Mouse (Mus musculus) embryonic facial prominence, embryonic 15.5 days (tissue): Measurements from ENCODE around the gene Ocln. TPM values are rescaled to one million over a fixed set of nuclear protein-coding genes. Genes with fewer than 3 reads are reported as not detected.
A peak's percentile ranks its signal among the peaks of the same experiment; 100 is the strongest.

Source experiments
- ATAC-seq: fragments of 200-750 bp; cut with Nextera tagmentation; 2 replicates; pipeline ENCODE4 v1.8.0; 2017; ENCODE audit warnings: low read depth, moderate TSS enrichment; ENCODE audit not compliant: insufficient number of reproducible peaks, low FRiP score, low TSS enrichment
- H3K27ac ChIP-seq: fragments of 300-500 bp; sonication (generic); replicated peaks from 2 replicates; pipeline ENCODE4 v1.5.1; 2015; ENCODE audit warnings: mild to moderate bottlenecking, inconsistent platforms
- H3K27me3 ChIP-seq: fragments of 300-500 bp; sonication (generic); 2 replicates; pipeline ENCODE4 v1.6.1; 2015; ENCODE audit warnings: inconsistent platforms
- H3K36me3 ChIP-seq: fragments of 300-500 bp; sonication (generic); 2 replicates; pipeline ENCODE4 v1.6.1; 2015; ENCODE audit warnings: mild to moderate bottlenecking, inconsistent platforms
- H3K4me1 ChIP-seq: fragments of 300-500 bp; sonication (generic); 2 replicates; pipeline ENCODE4 v1.6.1; 2015; ENCODE audit warnings: inconsistent platforms
- H3K4me2 ChIP-seq: fragments of 300-500 bp; sonication (generic); replicated peaks from 2 replicates; pipeline ENCODE4 v1.6.1; 2015; ENCODE audit warnings: mild to moderate bottlenecking, inconsistent platforms
- H3K4me3 ChIP-seq: fragments of 300-500 bp; sonication (generic); replicated peaks from 2 replicates; pipeline ENCODE4 v1.5.1; 2015; ENCODE audit warnings: mild to moderate bottlenecking, inconsistent platforms
- H3K9ac ChIP-seq: fragments of 300-500 bp; sonication (generic); 2 replicates; pipeline ENCODE4 v1.6.1; 2015; ENCODE audit warnings: inconsistent platforms
- H3K9me3 ChIP-seq: fragments of 300-500 bp; sonication (generic); replicated peaks from 2 replicates; pipeline ENCODE4 v1.6.1; 2016; ENCODE audit warnings: inconsistent platforms
- WGBS: fragments of 180-500 bp; shearing (Covaris S2); methylation state at CpG from one replicate; pipeline ENCODE4 v1.1.7; 2015; 5-methylcytosine and 5-hydroxymethylcytosine counted together
- polyA plus RNA-seq: library from polyadenylated mRNA; unstranded; fragments of >200 nt; fragmentation: Nextera tagmentation; extraction: Ambion mirVana; gene quantifications from 2 replicates; pipeline ENCODE4 v1.2.1, GENCODE M21; 2015

The Ocln gene
- polyA plus RNA-seq, 1 experiment from 2014 or later: 15.1 TPM

DNA sequence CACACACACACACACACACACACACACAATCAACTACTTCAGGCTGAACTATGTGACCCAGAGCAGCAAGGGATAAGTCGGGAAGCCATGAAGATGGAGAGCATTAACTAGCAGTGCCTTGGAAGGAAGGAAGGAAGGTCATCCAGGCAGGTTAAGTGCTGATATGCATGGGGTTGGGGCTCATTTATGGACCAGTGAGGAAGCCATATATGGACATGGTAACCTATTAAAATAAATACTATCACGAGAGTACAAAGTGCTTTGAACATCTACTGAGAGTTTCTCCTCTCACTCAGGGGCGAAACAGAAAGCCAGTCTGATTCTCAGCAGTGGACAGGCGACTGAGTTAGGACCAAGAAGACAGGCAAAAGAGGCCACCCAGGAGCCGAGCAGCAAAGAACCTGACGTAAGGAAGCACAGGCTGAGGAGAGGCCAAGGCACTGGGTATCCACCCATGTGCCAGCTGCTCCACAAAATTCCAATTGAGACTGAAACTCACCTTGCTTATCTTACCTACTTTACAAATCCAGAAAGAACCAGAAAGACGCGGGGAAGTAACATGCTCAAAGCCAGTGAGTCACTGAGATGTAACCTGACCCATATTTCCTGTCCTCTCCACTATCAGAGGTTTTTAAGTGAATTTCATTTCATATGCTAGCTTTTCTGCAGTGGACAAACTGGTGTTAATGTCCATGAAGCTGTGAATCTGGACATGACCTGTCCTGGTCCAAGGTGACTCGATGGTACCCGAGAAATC, 9.3 kb downstream of the Ocln start:
- no peak for ATAC-seq
- 70% methylated on average over 10 of the region's 10 CpGs for WGBS

DNA sequence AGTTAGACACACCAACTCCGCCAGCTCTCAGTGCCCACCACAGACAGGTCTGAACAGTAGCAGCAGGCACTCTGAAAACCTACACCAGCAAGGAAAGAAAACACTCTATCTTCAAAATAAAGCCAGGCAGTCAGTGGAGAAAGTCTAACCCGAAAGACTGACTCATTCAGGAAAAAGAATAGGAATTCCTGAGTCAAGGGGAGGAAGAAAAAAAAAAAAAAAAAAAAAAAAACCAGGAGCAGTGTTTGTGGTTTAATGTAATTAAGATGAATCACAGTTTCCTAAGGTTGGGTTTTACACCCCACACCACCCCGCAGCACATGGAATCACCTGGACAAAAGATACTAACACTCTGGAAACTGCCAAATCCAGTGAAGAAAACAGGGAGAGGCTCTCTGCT, 16.4 kb downstream of the Ocln start:
- Histone ChIP-seq H3K9ac (no peak overlapping the region), H3K4me3 (no peak overlapping the region), H3K4me1 (no peaks in the 10 kb centered on the region), H3K36me3 (no peaks in the 10 kb centered on the region), H3K9me3 (no peaks in the 10 kb centered on the region), H3K27ac (no peak overlapping the region), H3K27me3 (no peaks in the 10 kb centered on the region), H3K4me2 (no peak overlapping the region)
- ATAC-seq: no peak
- 61% methylated on average over 3 of the region's 3 CpGs for WGBS

More for the DNA sequence above, 9.3 kb downstream of the Ocln start:
- Histone ChIP-seq H3K4me3 (no peak overlapping the region), H3K27me3 (no peaks in the 10 kb centered on the region), H3K4me1 (no peaks in the 10 kb centered on the region), H3K4me2 (no peak overlapping the region), H3K9ac (no peak overlapping the region), H3K36me3 (no peaks in the 10 kb centered on the region), H3K27ac (no peak overlapping the region), H3K9me3 (no peaks in the 10 kb centered on the region)

DNA sequence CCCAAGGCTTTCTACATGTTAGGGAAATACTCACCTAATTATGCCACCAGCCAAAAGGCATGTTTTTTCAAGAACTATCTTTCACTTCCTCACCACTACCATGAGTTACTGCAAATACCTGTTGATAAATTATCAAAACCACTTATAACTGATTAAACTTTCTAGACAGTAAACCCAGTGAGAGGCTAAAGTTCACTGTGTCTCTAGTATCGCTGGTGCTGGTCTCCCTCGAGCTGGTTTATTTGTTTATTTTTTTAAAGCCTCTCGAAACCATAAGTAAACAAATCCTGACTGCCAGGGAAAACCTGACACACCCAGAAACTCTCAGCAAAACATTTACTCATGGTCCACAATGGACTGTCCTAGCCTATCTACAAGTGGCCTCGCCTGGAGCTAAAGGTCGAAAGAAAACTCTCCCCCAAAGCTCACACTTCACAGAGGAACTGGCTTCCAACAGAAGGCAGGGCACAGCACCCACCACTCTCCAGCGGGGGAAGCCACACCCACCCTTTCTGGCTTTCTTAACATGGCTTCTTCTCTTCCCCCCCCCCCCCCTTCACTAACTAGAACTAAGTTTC, 19.6 kb downstream of the Ocln start:
- no peaks in the 10 kb centered on the region for H3K36me3 ChIP-seq
- H3K27ac ChIP-seq: no peak overlapping the region

DNA sequence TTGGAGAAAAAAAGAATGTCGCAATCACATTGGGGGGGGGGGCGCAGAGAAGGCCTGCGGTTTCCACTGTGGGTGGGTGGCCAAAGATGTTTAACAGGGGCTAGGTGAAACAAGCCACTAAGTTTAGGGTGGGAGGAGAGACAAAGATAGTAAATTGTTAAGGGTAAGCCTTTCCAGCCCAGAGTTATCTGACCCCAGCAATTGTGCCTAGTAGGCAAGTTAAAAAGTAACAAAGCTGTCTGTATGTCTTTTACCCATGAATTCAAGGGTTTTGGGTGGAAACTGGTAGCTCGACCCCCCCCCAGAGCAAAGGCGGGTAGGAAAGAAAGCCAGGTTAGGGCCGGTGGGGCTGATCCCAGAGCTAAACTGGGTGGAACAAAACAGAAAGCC, 25.9 kb downstream of the Ocln start:
- H3K9me3 ChIP-seq: no peaks in the 10 kb centered on the region
- H3K4me2 ChIP-seq: no peak overlapping the region
- H3K4me1 ChIP-seq: no peaks in the 10 kb centered on the region
- 67% methylated on average over 6 of the region's 6 CpGs for WGBS
- H3K4me3 ChIP-seq: no peak overlapping the region
- H3K9ac ChIP-seq: no peak overlapping the region
- no peak for ATAC-seq
- H3K27me3 ChIP-seq: no peaks in the 10 kb centered on the region
- no peak overlapping the region for H3K27ac ChIP-seq
- no peaks in the 10 kb centered on the region for H3K36me3 ChIP-seq

More for the DNA sequence above, 19.6 kb downstream of the Ocln start:
- Histone ChIP-seq H3K9me3 (no peaks in the 10 kb centered on the region), H3K27me3 (no peaks in the 10 kb centered on the region), H3K4me3 (no peak overlapping the region), H3K9ac (no peak overlapping the region), H3K4me1 (no peaks in the 10 kb centered on the region), H3K4me2 (no peak overlapping the region)
- ATAC-seq: no peak
- 55% methylated on average over 6 of the region's 6 CpGs for WGBS

DNA sequence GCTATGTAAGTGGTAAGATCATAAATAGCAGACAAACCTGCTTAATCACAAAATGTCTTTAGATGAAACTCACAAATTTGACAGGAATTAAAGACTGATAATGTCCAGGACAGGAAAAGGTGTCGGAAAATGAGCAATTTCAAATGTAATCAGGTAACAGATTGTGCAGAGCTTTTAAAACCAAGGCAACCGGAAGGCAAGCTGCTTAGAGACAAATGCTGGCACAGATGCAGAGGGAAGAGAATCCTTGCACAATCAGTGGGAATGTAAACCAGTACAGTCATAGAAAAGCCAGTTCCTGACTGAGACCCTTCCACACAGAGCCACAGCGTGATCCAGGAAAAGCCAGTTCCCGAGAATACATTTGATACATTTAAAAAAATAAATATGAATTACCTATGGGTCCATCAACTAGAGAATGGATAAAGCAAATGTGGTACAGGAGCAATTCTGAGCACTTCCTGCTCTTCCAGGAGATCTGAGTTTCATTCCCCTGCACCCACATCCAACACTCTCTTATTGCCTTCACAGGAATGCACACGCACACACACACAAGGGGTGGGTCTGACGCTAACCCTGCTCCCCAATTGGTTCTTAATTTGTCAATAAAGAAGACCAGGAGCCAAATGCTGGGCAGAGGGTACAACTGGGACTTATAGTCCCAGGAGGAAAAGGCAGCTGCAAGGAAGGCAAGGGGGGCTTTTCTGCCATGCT, 26.4 kb downstream of the Ocln start:
- ATAC-seq: no peak
- H3K4me3 ChIP-seq: no peak overlapping the region
- no peak overlapping the region for H3K27ac ChIP-seq
- no peak overlapping the region for H3K4me2 ChIP-seq
- no peaks in the 10 kb centered on the region for H3K4me1 ChIP-seq
- H3K9me3 ChIP-seq: no peaks in the 10 kb centered on the region
- H3K9ac ChIP-seq: no peak overlapping the region
- H3K27me3 ChIP-seq: no peaks in the 10 kb centered on the region
- 62% methylated on average over 6 of the region's 6 CpGs for WGBS
- H3K36me3 ChIP-seq: no peaks in the 10 kb centered on the region

DNA sequence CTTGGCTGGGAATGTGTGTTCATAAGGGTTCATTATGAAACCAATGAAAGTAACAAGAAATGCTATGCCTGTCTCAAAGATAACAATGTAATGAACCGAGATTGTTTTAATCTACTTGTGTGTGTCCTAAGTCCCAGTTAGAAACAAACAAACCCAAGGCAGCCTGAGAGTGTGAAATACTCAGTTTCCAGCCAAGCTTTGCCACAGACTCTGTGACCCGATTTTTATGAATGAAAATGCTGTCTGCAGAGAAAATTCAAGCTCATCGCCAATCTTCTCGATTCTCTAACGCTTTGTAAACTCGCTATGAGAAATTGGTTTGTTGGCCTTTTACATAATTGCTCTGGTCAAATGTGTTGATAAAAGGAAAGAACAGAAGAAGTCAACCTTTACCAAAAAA, 27.6 kb downstream of the Ocln start:
- H3K4me2 ChIP-seq: no peak overlapping the region
- no peaks in the 10 kb centered on the region for H3K36me3 ChIP-seq
- no peaks in the 10 kb centered on the region for H3K27me3 ChIP-seq
- no peaks in the 10 kb centered on the region for H3K4me1 ChIP-seq
- H3K9me3 ChIP-seq: no peaks in the 10 kb centered on the region
- H3K9ac ChIP-seq: no peak overlapping the region
- no peak for ATAC-seq
- no peak overlapping the region for H3K4me3 ChIP-seq
- 87% methylated on average over 6 of the region's 6 CpGs for WGBS
- H3K27ac ChIP-seq: no peak overlapping the region

DNA sequence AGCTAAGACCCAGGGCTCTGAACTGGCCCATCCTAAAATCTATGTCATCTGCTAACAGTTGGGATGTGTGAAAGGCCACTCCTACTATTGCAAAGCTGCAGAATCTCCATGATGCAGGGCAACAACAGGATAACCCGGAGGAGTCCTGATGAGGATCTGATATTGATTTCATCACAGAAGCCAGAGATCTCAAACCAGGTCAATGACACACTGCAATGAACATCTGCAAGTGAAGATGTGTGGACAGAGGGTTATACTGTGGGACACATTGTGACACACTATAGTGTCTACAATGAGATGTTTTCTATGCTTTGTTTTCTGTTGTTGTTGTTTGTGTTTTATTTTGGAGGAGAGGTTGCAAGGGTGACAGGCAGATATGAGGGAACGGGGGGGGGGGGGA, 28.8 kb downstream of the Ocln start:
- whole genome bisulfite sequencing: 89% methylated on average over 2 of the region's 2 CpGs
- no peak overlapping the region for H3K27ac ChIP-seq
- no peak overlapping the region for H3K4me3 ChIP-seq
- H3K9ac ChIP-seq: no peak overlapping the region
- no peak overlapping the region for H3K4me2 ChIP-seq
- no peaks in the 10 kb centered on the region for H3K27me3 ChIP-seq
- no peaks in the 10 kb centered on the region for H3K36me3 ChIP-seq
- H3K4me1 ChIP-seq: no peaks in the 10 kb centered on the region
- no peaks in the 10 kb centered on the region for H3K9me3 ChIP-seq
- ATAC-seq: no peak

DNA sequence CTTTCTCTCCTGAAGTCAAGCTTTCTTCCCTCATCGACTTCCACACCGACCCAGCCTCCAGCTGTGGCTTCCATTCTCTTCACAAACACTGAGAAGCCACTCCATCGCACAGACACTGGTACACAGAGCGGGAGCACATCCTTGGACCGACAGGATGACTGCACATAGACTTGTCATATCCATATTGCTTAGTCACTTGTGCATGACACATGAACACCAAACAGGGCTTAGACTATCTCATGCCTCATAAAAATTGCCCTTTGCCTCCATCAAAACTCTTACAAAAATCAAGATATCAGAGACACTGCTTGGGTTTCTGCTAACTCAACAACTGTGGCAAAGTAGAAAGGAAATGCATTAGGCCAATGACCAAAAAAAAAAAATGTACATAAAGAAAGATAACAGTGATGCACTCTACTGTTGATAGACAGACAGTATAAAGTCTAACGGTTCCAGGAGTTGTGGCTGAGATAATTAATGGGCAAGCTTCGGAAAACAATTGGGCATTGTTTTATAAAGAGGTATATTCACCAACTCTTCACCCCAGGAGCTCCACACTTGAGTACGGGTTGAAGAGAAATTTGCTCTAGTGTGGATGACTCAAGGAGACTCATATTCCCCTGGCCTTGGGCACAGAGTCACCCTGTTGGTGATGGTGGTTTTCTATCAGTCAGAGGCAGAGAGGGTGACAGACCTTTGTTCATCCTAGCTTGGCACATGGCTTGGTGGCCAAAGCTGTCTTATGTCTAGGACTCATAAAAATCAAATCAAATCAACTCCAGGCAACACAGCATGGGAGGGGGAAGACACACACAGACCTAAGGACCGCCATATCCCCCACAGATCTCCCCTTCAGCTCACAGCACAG, 30.6 kb downstream of the Ocln start:
- Histone ChIP-seq H3K9me3 (no peaks in the 10 kb centered on the region), H3K9ac (no peak overlapping the region), H3K4me2 (no peak overlapping the region), H3K27me3 (no peaks in the 10 kb centered on the region), H3K27ac (no peak overlapping the region), H3K4me1 (peaks cover under 1% of the 10 kb centered on the region), H3K4me3 (no peak overlapping the region), H3K36me3 (no peaks in the 10 kb centered on the region)
- no peak for ATAC-seq
- WGBS: 82% methylated on average over 9 of the region's 9 CpGs

DNA sequence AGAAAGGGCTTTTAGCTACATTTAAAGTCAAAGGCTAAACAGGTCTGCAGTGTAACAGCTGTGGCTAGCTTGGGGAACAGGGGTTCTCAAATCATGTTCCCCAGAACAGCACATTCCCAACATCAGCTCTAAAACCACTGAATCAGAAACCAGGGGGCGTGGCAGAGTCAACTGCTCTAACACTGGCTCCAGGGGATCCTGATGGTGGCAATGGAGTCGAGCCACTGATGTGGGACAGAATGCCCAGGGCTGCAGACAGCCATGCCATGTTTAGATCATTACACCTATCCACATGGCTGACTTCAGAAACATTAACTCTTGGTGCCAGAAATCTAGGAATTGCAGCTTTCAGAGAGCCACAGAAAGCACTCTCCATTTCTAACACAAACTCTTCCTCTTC, 33.4 kb downstream of the Ocln start:
- peaks cover 9% of the 10 kb centered on the region for H3K4me1 ChIP-seq
- 54% methylated on average over 2 of the region's 2 CpGs for WGBS
- H3K27ac ChIP-seq: peak overlapping the region; percentile 72
- H3K9me3 ChIP-seq: no peaks in the 10 kb centered on the region
- no peak overlapping the region for H3K4me3 ChIP-seq
- H3K36me3 ChIP-seq: no peaks in the 10 kb centered on the region
- no peak for ATAC-seq
- H3K27me3 ChIP-seq: no peaks in the 10 kb centered on the region
- no peak overlapping the region for H3K4me2 ChIP-seq
- H3K9ac ChIP-seq: no peak overlapping the region

DNA sequence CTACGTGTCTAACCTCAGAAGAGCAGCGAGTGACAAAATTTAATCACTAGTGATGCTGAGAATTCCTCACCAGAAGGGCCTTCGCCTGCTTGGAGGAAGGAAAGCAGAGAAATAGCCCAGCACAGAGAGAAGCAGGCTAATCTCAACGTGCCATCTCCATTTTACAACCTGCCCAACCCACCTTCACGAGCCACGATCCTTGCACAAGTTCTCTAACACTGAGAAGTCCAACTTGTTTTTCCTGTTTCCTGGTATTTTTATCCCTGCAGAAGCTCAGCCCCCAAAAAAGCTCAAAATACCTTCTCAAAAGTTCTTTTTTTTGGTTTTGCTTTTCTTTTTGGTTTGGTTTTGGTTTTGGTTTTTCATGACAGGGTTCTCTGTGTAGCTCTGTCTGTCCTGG, 34.3 kb downstream of the Ocln start:
- no peak overlapping the region for H3K4me2 ChIP-seq
- peaks cover 9% of the 10 kb centered on the region for H3K4me1 ChIP-seq
- H3K27ac ChIP-seq: peak overlapping the region; percentile 72
- H3K9me3 ChIP-seq: no peaks in the 10 kb centered on the region
- H3K27me3 ChIP-seq: no peaks in the 10 kb centered on the region
- H3K4me3 ChIP-seq: no peak overlapping the region
- 65% methylated on average over 6 of the region's 6 CpGs for WGBS
- no peak overlapping the region for H3K9ac ChIP-seq
- H3K36me3 ChIP-seq: no peaks in the 10 kb centered on the region
- no peak for ATAC-seq

DNA sequence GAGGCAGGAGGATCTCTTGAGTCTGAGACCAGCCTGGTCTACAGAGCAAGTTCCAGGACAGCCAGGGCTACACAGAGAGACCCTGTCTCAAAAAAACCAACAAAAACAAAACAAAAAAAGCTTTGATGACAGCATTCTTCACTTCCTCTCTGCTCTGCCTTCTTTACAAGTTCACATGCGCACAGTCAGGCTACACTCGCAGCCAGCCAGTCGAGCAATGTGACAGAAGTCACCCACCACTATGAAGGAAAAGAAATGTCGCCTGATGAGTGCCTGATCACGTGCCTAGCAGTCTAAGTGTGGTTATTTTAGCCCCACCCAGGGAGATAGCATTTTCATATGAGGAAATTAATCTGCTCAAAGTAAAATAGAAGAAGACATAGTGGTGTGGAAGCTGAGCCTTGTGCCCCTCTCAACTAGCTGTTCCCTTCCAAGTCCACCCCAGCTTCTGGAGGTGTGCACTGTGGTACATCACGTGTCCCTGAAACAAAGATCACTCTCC, 34.8 kb downstream of the Ocln start:
- Histone ChIP-seq H3K9me3 (no peaks in the 10 kb centered on the region), H3K4me3 (no peak overlapping the region), H3K4me1 (peaks cover 9% of the 10 kb centered on the region), H3K36me3 (no peaks in the 10 kb centered on the region), H3K27me3 (no peaks in the 10 kb centered on the region), H3K4me2 (no peak overlapping the region), H3K9ac (no peak overlapping the region), H3K27ac (peak overlapping the region; percentile 72)
- 78% methylated on average over 6 of the region's 6 CpGs for WGBS
- no peak for ATAC-seq
